Mouse (Mus musculus): Measurements from ENCODE around the gene Bmp10.

Gene Bmp10

DNA sequence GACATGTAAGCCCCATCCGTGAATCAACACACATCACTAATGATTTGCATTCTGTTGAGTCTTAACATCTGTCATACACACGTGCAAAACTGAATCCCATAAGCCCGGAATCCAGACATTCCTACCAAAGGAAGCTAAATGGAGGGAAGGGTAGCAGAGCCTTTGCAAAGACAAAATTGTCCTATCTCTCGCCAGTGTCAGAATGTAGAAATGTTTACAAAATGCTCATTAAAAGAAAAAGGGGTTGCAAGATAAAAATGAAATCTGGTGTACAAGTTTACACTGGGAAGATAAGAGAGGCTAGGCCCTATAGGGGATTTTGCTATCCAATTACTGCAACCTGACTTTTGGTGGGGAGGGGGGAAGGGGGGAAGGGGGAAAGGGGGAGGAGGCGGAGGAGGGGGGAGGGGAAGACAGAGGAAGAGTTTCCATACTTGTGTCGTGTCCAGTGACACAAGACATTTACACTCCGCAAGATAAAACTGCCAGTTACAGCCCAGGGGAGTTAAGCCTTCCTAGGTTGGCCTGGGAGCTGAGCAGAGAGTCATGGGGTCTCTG lies at the start of gene Bmp10:
Bmp10 (plus strand) TSS at position 508 of the 558 bp plus-strand sequence.
- DNase-seq (ENCODE audit: low spot score in 2 of 2) = no peak

DNA sequence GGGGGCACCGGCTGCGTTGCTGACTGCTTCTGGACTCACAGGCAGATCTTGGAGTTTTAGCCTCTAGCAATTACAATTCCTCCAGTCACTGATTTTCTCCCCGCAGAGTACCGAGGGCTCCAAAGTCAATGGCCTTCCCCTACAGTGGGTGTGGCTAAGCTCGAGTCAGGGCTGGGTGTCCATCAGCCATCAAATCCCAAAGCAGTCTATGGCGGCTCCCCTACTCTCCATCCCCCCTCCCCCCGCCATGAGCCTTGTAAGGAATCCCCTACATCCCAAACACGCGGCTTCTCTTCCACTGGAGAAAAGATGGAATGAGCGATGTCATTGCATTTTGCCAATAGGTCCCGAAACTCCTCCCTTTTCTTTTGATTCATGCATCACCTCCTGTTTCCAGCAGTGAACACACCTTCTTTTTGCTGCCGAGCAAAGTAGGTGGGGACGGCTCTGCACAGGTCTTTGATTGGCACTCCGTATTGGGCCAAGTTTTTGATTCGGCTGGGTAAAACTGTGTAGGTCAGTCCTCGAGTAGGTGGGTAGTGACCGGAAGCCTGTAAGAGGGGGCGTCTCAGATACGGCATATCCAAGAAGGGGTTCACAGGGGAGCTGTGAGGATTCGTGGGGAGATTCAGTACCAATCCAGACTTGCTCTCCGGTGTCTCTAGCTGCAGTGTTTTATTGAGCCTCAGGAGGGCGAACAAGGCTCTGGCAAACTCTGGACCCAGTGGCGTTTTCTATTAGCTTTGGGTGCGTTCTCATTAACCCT lies 44.7 kb upstream of the Bmp10 start:
- peak in 1 of 2 experiments; percentile 28 for DNase-seq (ENCODE audit: low spot score in 2 of 2)

DNA sequence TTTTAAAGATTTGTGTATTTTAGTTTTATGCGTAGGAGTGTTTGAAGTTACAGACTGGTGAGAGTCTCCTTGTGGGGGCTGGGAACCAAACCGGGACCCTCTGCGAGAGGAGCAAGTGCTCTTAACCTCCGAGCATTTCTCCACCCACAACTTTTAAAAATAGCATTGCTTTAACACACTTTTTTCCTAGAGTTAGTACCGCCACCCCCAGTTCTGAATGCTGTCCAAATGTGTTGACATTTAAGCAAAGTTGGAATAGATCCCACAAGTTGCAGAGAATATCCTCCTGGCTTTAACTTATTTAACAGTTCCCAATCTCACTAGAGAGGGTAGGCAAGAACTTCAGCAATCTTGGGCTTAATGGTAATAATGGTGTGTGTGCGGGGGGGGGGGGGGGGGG lies 44.0 kb upstream of the Bmp10 start:
- DNase-seq (ENCODE audit: low spot score in 2 of 2) = no peak

DNA sequence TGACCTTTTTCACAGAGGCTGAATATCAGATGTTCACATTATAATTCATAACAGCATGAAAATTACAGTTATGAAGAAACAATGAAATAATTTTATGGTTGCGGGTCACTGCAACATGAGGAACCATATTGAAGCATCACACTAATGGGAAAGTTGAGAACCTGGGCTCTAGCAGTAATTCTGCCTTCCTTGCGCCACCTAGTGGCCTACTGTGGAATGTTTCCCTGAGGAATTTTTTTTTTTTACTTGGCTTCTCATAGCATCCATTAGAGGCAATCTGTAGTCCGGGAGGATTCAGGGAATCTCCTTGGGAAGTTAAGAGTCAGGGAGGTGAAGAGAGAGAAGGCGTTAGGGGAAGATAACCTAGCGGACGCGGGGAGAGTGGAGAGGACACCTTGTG lies 42.6 kb upstream of the Bmp10 start:
- peak; percentile 58 to 63 for DNase-seq (ENCODE audit: low spot score in 2 of 2)

DNA sequence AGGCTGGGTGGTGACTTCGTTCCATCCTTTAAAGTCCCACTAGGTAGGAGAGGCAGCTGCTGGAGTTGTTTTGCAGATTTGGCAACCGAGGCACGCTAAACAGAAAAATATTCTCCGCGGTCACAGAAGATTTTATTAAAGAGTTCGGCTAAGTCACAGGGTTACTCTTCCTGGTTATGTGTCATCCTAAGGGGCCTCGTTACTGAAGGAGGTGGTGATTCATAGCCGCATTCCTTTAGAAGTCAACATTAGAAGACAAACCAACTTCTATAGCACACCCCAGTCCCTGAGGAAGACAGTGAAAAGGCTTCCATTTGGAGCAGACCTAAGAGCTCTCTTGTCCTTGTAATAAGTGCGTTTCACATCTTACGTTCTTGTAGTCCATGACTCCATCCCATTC lies 42.1 kb upstream of the Bmp10 start:
- DNase-seq (ENCODE audit: low spot score in 2 of 2) = no peak

DNA sequence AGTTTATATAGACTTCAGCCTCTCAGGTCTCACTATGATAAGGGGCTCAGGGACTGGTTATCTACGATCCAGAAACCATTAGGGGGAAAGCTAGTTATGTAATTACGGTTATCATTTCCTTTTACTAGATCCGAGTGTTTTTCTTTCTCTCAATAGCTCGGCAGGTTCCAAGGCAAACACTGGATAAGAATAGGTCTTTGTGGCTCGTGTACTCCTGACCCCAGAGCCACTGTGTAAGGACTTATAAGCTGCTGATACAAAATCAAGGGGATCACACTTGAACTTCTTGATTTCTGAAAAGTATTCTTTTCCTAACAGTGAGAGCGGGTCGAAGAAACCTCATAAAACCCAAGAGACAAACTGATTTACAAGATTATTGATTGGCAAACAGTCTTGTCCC lies 39.9 kb upstream of the Bmp10 start, which contains the start of gene Gkn3:
Gkn3 (minus strand) TSS at position 59 of the 400 bp plus-strand sequence.
- DNase-seq (ENCODE audit: low spot score in 2 of 2) = no peak

DNA sequence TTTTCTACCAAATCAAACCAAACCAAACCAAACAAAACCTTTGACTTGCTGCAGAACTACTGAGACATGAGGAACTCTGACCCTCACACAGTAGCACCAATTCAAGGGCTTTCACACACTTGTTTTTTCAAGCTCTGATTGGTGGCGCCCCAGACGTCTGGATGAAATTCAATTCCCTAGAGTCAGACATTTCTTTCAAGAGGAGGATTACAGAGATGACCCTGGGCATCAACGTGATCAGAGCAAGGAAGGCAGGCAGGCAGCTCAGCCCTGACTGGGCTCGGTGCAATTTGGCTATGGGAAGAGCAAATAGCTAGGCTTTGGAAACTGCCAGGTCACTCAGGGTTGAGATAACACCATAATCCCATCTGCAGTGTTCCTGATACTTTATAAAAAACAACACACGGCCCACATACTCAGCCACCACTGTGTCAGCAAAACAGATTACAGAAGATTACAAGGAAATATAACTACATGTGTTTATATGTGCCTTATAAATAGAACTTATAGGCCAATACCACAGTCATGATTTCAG lies 39.3 kb upstream of the Bmp10 start:
- no peak for DNase-seq (ENCODE audit: low spot score in 2 of 2)

DNA sequence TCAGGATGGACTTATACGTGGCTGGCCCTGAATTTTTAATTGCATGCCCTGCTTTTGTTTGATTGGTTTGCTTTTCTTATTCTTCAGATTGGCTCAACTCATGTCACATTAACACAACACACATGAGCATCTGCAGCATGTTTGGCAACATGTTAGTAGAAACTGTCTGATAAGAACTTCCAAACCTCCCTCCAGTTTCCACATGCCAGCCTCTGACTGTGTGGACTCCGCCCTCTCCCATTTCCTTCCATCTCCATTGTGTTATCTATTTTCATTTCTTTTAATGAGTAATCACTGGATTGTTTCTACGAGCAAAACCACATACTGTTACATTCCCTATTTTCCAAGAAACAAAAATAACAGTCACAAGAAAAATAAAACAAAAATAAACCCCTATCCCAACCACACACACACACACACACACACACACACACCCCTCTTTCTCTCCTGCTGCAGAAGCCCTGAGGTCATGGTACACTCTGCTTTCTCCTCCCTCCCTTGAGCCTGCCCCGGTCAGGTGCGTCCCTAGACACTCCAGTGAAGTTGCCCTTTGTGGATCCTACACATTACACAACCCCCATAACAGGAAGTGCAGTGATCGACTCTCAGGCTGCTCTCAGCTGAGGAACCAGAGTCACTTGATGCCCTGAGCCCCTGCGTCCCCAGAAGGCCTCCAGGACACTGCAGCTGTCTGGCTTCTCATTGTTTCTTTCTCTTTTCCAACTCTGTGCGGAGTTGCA lies 35.2 kb upstream of the Bmp10 start:
- DNase-seq (ENCODE audit: low spot score in 2 of 2) = no peak

DNA sequence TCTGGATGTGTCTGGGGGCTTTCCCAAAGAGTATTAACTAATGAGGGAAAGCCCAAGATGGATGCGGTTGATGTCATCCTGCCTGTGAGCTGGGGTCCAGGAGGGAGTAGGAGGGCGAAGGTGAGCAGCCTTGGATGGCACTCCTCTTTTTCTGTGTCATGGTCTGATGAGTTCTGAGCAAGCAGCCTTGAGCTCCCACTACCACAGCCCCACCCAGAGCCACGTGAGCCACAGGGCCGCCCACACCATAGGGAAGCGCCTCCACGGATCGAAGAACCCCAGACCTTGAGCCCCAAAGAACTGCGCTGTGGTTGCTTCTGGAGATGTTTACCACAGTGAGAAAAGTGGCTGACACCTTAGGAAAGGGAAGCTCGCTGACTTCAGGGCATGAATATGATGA lies 34.0 kb upstream of the Bmp10 start:
- no peak for DNase-seq (ENCODE audit: low spot score in 2 of 2)

DNA sequence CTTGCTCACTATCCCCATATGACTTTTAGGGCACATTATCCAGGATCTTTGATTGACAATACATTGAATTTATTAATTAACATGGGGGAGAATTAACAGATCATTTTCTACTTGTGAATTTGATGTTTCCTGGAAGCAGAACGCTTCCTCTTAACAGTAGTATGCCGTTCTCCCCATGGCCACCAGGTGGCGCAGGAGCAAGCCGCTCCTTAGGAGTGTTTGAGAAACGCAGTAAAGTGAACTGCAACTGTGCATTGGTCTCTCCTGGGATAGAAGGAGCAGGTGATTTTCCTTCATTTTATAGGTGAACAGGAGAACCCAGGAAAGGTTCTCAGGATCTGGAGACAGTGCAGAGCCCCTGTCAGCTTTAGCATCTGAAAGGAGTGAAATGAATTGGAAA lies 29.7 kb upstream of the Bmp10 start:
- DNase-seq (ENCODE audit: low spot score in 2 of 2) = peak; percentile 62 to 74

DNA sequence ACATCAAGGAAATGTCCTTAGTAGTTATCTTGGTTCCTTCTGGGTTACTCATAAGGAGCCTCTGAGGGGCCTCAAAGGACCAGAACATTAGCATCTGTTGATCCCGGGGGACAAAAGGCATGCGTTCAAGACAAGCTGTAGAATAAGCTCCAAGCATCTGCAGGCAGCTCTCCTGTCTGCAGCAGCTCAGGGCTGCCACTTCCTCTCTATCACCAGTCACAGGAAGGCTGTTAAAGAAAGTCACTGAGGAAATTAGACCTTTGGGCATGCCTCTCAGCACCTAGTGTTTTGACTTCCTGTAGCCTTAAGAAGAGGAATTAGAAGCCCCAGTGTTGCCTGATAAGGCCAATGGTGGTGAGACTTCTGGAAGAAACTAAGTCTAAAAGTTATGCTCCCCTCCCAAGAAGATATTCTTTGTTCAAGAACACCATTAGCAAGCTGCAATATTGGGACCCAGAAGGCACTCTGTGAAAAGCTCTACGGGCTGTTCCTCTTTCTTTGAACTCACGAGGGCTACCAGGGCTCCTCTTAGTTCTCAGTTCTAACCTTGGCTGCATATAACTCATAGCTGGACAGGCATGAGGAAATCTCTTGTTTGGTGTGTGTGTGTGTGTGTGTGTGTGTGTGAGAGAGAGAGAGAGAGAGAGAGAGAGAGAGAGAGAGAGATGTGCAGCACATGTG lies 28.8 kb upstream of the Bmp10 start:
- DNase-seq (ENCODE audit: low spot score in 2 of 2) = no peak

DNA sequence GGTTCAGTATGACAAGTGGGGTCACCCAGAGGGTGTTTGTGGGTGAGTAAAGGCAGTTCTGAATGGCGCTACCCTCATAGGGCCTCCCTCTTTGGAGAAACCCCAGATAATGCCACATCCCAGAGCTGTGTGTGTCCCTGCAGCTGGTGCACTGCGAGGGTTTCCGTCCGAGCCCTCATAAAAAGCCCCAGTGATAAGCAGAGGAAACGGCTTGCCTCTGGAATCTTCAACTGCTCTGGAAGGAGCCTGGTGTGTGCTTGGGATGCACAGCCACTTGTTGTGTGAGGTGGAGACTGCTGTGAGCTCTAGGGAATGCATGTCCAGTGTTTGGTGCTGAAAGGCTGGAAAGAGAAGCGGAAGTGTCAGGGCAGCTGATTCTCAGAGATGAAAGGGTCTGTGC lies 27.3 kb upstream of the Bmp10 start:
- DNase-seq (ENCODE audit: low spot score in 2 of 2) = no peak

DNA sequence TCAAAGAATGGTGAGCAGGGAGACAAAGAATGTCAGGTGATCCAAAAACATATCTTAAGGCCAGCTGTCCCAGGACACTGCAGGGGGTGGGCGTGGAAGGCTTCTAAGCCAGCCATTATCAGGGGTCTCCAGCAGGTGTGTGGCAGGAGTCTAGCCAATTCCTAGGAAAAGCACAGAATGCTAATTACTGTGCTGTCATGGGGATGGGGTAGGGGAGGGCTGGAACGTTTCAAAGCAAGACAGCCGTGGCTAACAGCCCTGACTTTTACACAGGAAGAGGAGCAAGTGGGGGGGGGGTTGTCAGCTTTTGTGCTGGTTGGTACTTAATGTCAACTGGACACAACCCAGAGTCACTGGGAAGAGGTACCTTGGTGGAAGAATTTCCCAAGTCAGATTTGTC lies 16.8 kb upstream of the Bmp10 start:
- no peak for DNase-seq (ENCODE audit: low spot score in 2 of 2)

DNA sequence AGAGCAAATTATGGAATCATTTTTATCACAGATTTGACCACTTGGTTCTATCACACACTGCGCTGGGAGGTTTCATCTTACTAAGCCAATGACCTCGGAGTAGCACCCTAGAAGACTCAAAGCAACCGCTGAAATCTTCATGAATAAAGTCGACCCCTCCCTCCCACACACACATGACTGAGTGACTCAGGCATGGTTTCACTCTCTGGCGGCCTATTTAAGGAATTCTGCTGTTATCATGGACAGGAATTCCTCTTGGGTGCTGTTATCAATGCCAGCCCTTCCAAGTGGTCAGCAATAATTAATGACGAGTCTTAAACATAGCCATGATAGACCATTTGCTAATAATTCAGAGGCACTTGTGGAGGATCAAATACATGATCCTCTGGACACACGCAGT lies 6.5 kb upstream of the Bmp10 start:
- DNase-seq (ENCODE audit: low spot score in 2 of 2) = no peak

DNA sequence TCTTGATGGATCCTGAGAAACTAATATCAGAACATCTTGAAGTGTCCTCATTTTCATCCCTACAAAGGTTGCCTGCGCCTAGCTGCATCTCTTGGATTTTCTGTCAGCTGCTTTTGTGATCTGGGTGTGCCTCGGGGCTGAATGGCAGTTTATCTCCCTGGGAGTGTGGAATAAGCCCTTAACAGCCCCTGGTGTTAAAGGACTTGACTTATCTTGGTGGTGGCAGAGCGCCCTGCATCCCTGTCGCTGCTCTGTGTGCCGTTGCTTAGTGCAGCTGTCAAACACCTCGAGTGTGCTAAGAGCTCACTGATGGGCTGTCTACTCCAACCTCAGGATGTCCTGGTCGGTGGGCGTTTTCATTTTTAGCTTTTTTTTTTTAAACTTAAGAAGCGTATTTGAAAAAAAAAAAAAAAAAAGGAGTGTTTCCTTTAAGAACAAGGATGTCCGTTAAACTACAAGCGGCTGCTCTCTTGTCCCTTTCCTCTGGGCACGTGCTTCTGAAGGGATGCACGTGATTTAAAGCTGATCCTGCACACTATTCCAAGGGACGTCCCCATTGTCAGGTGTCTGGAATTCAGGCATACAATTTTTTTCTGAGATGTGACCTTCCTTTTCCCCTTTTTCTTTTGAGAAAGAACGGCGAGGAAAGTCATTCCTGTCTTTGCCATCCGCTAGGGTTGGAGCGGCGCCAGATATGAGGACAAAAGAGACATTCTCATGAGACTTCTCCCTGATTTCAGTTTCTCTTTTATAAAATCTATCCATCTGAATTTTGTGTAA lies 4.6 kb upstream of the Bmp10 start:
- DNase-seq (ENCODE audit: low spot score in 2 of 2) = no peak

DNA sequence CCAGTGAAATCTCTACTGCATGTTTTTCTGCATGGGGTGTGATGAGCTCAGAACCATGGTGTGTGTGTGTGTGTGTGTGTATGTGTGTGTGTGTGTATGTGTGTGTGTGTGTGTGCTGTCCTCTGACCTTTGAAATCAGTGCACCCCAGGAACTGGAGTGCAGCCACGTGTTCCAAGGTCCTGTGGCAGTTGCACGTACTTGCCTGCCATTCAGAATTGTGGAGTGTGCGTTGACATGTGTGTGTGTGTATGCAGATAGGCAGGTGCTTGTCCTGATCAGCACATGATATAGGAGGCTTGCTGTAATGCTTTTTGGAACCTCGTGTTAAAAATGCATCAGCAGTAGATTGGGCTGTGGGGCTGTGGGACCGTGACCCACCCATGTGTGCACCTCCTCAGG lies 1.8 kb upstream of the Bmp10 start:
- DNase-seq (ENCODE audit: low spot score in 2 of 2) = no peak

DNA sequence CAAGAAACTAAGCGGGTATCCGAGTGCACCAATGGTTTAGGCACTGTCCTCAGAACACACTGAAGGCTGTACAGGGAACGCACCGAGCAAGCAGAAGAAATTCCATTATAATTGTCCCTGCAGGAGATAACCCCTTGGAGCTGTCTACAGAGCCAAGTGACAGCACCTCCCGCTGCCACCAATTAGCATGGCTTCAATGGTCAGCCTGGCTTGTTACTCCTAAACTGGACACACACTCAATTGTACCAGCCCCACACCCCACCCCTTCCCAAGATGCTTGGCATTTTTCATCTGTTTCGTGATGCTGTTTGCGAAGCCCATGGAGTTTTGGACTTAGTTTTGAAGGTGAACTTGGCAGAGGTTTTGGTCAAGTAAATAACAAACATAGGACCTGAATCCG lies 1.2 kb upstream of the Bmp10 start:
- no peak for DNase-seq (ENCODE audit: low spot score in 2 of 2)

DNA sequence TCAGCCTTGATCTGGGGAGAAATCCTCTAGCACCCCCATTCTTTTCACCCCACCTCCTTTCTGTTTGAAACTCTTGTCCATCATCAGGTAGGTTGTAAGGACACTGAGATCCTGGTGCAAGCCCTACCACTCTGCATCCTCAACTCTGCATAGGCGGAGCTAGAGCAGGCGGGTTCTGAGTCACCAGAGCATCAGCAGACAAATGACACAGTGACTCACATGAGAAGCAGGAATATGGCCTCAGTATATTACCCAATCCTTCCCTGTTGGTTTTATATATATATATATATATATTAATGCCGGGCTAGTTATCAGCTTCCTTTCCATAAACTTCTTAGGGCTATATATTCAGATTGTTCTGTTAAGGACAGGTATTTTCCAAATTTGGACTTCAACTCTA lies 7.0 kb downstream of the Bmp10 start:
- DNase-seq (ENCODE audit: low spot score in 2 of 2) = no peak

DNA sequence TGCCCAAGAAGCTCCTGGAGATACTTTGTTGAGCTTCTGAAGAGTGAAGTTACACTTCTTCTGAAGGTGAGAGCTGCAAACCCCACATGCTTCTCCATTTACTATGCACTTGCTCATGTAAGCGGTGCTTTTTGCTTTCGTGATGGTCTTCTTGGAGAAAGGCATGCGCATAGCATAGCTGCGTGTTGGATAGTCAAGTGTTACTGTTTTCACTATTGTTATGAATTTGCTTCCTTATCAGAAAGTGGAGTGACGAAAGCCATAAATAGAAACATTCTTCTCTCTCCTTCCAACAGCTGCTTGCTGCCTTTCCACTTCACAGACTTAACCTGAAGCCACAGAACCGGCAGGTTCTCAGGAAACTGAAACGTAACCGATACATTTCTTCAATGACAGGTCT lies 8.0 kb downstream of the Bmp10 start:
- no peak for DNase-seq (ENCODE audit: low spot score in 2 of 2)

DNA sequence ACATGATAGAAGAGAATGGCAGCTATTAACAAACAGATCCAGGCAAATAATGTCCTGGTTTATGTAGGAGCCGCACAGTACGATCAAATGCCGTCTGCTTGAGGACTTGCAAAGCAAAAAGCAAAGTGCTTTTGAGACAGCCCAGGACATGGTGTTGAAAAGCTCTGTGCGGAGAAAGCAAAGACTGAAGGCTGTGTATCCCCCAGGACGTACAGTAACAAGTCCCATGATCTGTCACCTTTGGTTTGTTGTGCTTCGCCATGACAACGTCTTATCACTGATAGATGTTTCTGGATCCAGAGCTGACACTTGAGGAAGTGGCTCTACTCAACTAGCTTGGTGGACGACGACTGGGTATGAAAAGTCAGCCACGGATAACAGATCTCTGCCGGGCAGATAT lies 14.5 kb downstream of the Bmp10 start:
- DNase-seq (ENCODE audit: low spot score in 2 of 2) = no peak

DNA sequence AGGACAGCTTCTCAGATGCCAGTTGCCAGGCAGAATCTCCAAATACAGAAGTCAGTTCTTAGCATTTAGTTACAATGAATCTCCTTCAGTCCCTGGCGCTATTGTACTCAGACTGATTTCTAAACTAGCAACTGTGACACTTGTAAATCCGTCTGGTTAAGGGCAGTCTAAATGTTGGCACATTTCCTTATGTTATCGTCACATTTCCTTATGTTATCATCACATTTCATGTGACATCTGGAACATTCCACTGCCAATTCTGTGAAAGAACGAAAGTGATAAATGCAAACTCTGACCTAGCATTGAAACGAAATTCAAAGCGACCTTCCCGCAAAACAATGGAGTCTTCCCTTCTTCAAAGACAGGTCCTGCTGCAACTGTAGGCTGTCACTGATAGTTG lies 16.4 kb downstream of the Bmp10 start:
- DNase-seq (ENCODE audit: low spot score in 2 of 2) = no peak

All from urinary bladder, postnatal 36 days (tissue).